8 mouse cellular contexts compared by ENCODE assay signal in the genomic region with DNA sequence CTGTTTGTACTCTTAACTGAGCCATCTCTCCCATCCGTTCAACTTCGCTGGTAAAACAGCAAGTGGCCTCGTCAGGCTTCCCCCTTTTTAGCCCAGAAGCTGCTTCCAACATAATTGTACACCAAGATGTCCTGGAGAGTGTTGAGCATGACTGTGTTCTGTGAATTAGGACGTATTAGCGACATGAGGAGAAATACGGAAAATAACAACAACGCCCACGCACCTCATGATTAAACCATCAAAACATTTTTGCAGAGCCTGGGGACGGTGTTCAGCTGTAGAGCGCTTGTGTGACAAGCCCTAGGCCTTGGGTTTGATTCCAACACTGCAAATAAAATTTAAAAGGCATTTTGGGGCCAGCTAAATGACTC. TPM values are rescaled to one million over a fixed set of nuclear protein-coding genes. Genes with fewer than 3 reads are reported as not detected.
DNase-seq lines count a peak whose midpoint lies in the region; ATAC-seq and TF ChIP-seq lines count a peak whose summit lies in the region.

No protein-coding gene starts in this region.

- H3K9ac ChIP-seq in kidney, embryonic 15.5 days, result peak overlapping the region; percentile 80
- H3K9ac ChIP-seq in forebrain, embryonic 15.5 days (replicated peaks), result peak overlapping the region; percentile 96
- peak overlapping the region; percentile 93 for H3K9ac ChIP-seq in intestine, postnatal 0 days (ENCODE audit: low read depth, low read length)
- peak overlapping the region; percentile 95 for H3K9ac ChIP-seq in midbrain, embryonic 14.5 days (replicated peaks; ENCODE audit: low read length)

- no peaks in the 10 kb centered on the region for H3K36me3 ChIP-seq in kidney, embryonic 15.5 days
- H3K36me3 ChIP-seq in forebrain, embryonic 15.5 days, result no peaks in the 10 kb centered on the region
- H3K36me3 ChIP-seq in intestine, postnatal 0 days (ENCODE audit: control insufficient read depth, insufficient read depth), result no peaks in the 10 kb centered on the region
- no peaks in the 10 kb centered on the region for H3K36me3 ChIP-seq in midbrain, embryonic 14.5 days (ENCODE audit: control insufficient read depth, insufficient read depth, low read length)

- TF ChIP-seq CTCF in intestine, postnatal 0 days (IDR thresholded peaks at IDR 0.05; ENCODE audit: low read depth), result no peak

- peak overlapping the region; percentile 83 for H3K4me2 ChIP-seq in kidney, embryonic 15.5 days
- H3K4me2 ChIP-seq in forebrain, embryonic 15.5 days (replicated peaks), result peak overlapping the region; percentile 61
- peak overlapping the region; percentile 94 for H3K4me2 ChIP-seq in intestine, postnatal 0 days (replicated peaks; ENCODE audit: low read depth)
- H3K4me2 ChIP-seq in midbrain, embryonic 14.5 days (ENCODE audit: low read length), result peak overlapping the region; percentile 67

- ATAC-seq in kidney, embryonic 15.5 days (replicated peaks; ENCODE audit: low FRiP score), result no peak
- ATAC-seq in forebrain, embryonic 15.5 days (replicated peaks), result no peak
- ATAC-seq in intestine, postnatal 0 days, result no peak
- no peak for ATAC-seq in midbrain, embryonic 14.5 days (ENCODE audit: low FRiP score, low TSS enrichment)

- peak overlapping the region; percentile 97 for H3K27ac ChIP-seq in kidney, embryonic 15.5 days
- peak overlapping the region; percentile 96 for H3K27ac ChIP-seq in forebrain, embryonic 15.5 days (replicated peaks)
- H3K27ac ChIP-seq in intestine, postnatal 0 days (ENCODE audit: low read depth, low read length), result peak overlapping the region; percentile 96
- H3K27ac ChIP-seq in midbrain, embryonic 14.5 days (replicated peaks; ENCODE audit: low read depth, low read length), result peak overlapping the region; percentile 96

- H3K9me3 ChIP-seq in kidney, embryonic 15.5 days (replicated peaks), result no peaks in the 10 kb centered on the region
- no peaks in the 10 kb centered on the region for H3K9me3 ChIP-seq in forebrain, embryonic 15.5 days
- H3K9me3 ChIP-seq in intestine, postnatal 0 days (ENCODE audit: control insufficient read depth), result no peaks in the 10 kb centered on the region
- H3K9me3 ChIP-seq in midbrain, embryonic 14.5 days (ENCODE audit: control insufficient read depth, low read length), result no peaks in the 10 kb centered on the region

- H3K27me3 ChIP-seq in kidney, embryonic 15.5 days, result no peaks in the 10 kb centered on the region
- H3K27me3 ChIP-seq in forebrain, embryonic 15.5 days, result no peaks in the 10 kb centered on the region
- no peaks in the 10 kb centered on the region for H3K27me3 ChIP-seq in intestine, postnatal 0 days (replicated peaks; ENCODE audit: control insufficient read depth, insufficient read depth, low read length)
- H3K27me3 ChIP-seq in midbrain, embryonic 14.5 days (ENCODE audit: control insufficient read depth, insufficient read depth, low read length), result no peaks in the 10 kb centered on the region

- H3K4me3 ChIP-seq in kidney, embryonic 15.5 days (replicated peaks), result peak overlapping the region; percentile 86
- H3K4me3 ChIP-seq in forebrain, embryonic 15.5 days, result peak overlapping the region; percentile 61
- peak overlapping the region; percentile 86 for H3K4me3 ChIP-seq in intestine, postnatal 0 days (ENCODE audit: low read depth, low read length)
- peak overlapping the region; percentile 74 for H3K4me3 ChIP-seq in midbrain, embryonic 14.5 days (replicated peaks; ENCODE audit: low read depth, low read length)

- DNase-seq in kidney, adult 9 months, result no peak
- peak; percentile 49 for DNase-seq in NIH3T3 (ENCODE audit: low read depth)
- DNase-seq in midbrain, embryonic 14.5 days, result no peak
- DNase-seq in spleen, postnatal 10 days (ENCODE audit: low spot score in 2 of 2), result no peak
- no peak for DNase-seq in urinary bladder, postnatal 4 days (ENCODE audit: low spot score in 2 of 2)

- 15% methylated on average over 10 of the region's 10 CpGs for WGBS in kidney, embryonic 15.5 days
- 16% methylated on average over 10 of the region's 10 CpGs for WGBS in forebrain, embryonic 15.5 days
- WGBS in intestine, postnatal 0 days, result 29% methylated on average over 10 of the region's 10 CpGs
- 12% methylated on average over 10 of the region's 10 CpGs for WGBS in midbrain, embryonic 14.5 days

- H3K4me1 ChIP-seq in kidney, embryonic 15.5 days, result peaks cover 21% of the 10 kb centered on the region
- peaks cover 43% of the 10 kb centered on the region for H3K4me1 ChIP-seq in forebrain, embryonic 15.5 days
- 0 out of 2 replicates have a peak, but pooled peaks cover 2% of the 10 kb centered on the region for H3K4me1 ChIP-seq in intestine, postnatal 0 days (replicated peaks; ENCODE audit: control insufficient read depth, insufficient read depth, low read length)
- peaks cover 11% of the 10 kb centered on the region for H3K4me1 ChIP-seq in midbrain, embryonic 14.5 days (ENCODE audit: control insufficient read depth, insufficient read depth, low read length)

RNA-seq across cellular contexts. Expression of gene Crtc3, which starts 0.5 kb away (rescaled TPM):
- 20.6 and 21.9 TPM in 2 replicates for polyA plus RNA-seq in kidney, embryonic 15.5 days (2015; fragmentation: Nextera tagmentation; extraction: Ambion mirVana)
- 17.0 and 20.9 TPM in 2 replicates for polyA plus RNA-seq in forebrain, embryonic 15.5 days (2015; fragmentation: Nextera tagmentation; extraction: Ambion mirVana)
- 11.5 and 13.8 TPM in 2 replicates for polyA plus RNA-seq in intestine, postnatal 0 days (2015; fragmentation: Nextera tagmentation; extraction: Ambion mirVana)
- 11.7 and 14.0 TPM in 2 replicates for polyA plus RNA-seq in midbrain, embryonic 14.5 days (2014; fragmentation: Nextera tagmentation; extraction: Ambion mirVana)
